Comparison of ENCODE assay signal across 7 mouse cellular contexts in genomic region chr2:71652261-71652801, GRCm38 (mm10).
DNase-seq lines count a peak whose midpoint lies in the region; ATAC-seq and TF ChIP-seq lines count a peak whose summit lies in the region.

No protein-coding gene starts in this region.

- 8% methylated on average over 9 of the region's 9 CpGs for WGBS in forebrain, embryonic 16.5 days
- 11% methylated on average over 9 of the region's 9 CpGs for WGBS in hindbrain, postnatal 0 days
- WGBS in limb, embryonic 10.5 days: 10% methylated on average over 9 of the region's 9 CpGs
- 9% methylated on average over 9 of the region's 9 CpGs for WGBS in midbrain, postnatal 0 days

- ATAC-seq in forebrain, embryonic 16.5 days: no peak
- peak; percentile 38 for ATAC-seq in hindbrain, postnatal 0 days
- ATAC-seq in midbrain, postnatal 0 days (ENCODE audit: low FRiP score): 0 out of 2 replicates have a peak, but pooled peaks have one; percentile 41
- no peak for ATAC-seq in erythroblast, adult 5-6 weeks (replicated peaks; ENCODE audit: low FRiP score, poor library complexity, severe bottlenecking)

- no peaks in the 10 kb centered on the region for H3K27me3 ChIP-seq in C2C12 (ENCODE audit: control insufficient read depth, insufficient read depth, insufficient read length)
- no peaks in the 10 kb centered on the region for H3K27me3 ChIP-seq in forebrain, embryonic 16.5 days (replicated peaks; ENCODE audit: control insufficient read depth, insufficient read depth, low read length)
- no peaks in the 10 kb centered on the region for H3K27me3 ChIP-seq in hindbrain, postnatal 0 days (ENCODE audit: insufficient read depth, low read length)
- H3K27me3 ChIP-seq in limb, embryonic 10.5 days (ENCODE audit: low read depth, poor library complexity, severe bottlenecking): no peaks in the 10 kb centered on the region
- no peaks in the 10 kb centered on the region for H3K27me3 ChIP-seq in midbrain, postnatal 0 days (ENCODE audit: insufficient read depth, low read length)

- H3K36me3 ChIP-seq in C2C12 (ENCODE audit: control insufficient read depth, insufficient read depth): no peaks in the 10 kb centered on the region
- H3K36me3 ChIP-seq in forebrain, embryonic 16.5 days (ENCODE audit: control insufficient read depth, insufficient read depth): no peaks in the 10 kb centered on the region
- H3K36me3 ChIP-seq in hindbrain, postnatal 0 days (ENCODE audit: insufficient read depth, low read length): no peaks in the 10 kb centered on the region
- H3K36me3 ChIP-seq in limb, embryonic 10.5 days: no peaks in the 10 kb centered on the region
- H3K36me3 ChIP-seq in midbrain, postnatal 0 days (ENCODE audit: insufficient read depth, low read length): no peaks in the 10 kb centered on the region

- peaks cover 32% of the 10 kb centered on the region for H3K4me1 ChIP-seq in forebrain, embryonic 16.5 days (replicated peaks; ENCODE audit: control insufficient read depth, insufficient read depth, low read length)
- peaks cover 6% of the 10 kb centered on the region for H3K4me1 ChIP-seq in hindbrain, postnatal 0 days (ENCODE audit: insufficient read depth, low read length)
- H3K4me1 ChIP-seq in limb, embryonic 10.5 days: peaks cover 41% of the 10 kb centered on the region
- peaks cover 15% of the 10 kb centered on the region for H3K4me1 ChIP-seq in midbrain, postnatal 0 days (ENCODE audit: insufficient read depth, low read length)

- no peaks in the 10 kb centered on the region for H3K9me3 ChIP-seq in forebrain, embryonic 16.5 days (ENCODE audit: control insufficient read depth, low read length)
- no peaks in the 10 kb centered on the region for H3K9me3 ChIP-seq in hindbrain, postnatal 0 days (ENCODE audit: low read length)
- H3K9me3 ChIP-seq in limb, embryonic 10.5 days (replicated peaks): no peaks in the 10 kb centered on the region
- no peaks in the 10 kb centered on the region for H3K9me3 ChIP-seq in midbrain, postnatal 0 days (ENCODE audit: low read length)

- 0 out of 2 replicates have a peak overlapping the region, but pooled peaks have one; percentile 7 for H3K4me2 ChIP-seq in forebrain, embryonic 16.5 days (ENCODE audit: low read length)
- no peak overlapping the region for H3K4me2 ChIP-seq in hindbrain, postnatal 0 days (ENCODE audit: low read depth, low read length)
- H3K4me2 ChIP-seq in midbrain, postnatal 0 days (ENCODE audit: low read depth, low read length, poor library complexity, severe bottlenecking): no peak overlapping the region

- peak overlapping the region; percentile 20; the same call in 1 of the 2 replicates for H3K27ac ChIP-seq in forebrain, embryonic 16.5 days (ENCODE audit: low read length)
- H3K27ac ChIP-seq in hindbrain, postnatal 0 days: peak overlapping the region; percentile 32; the same call in 1 of the 2 replicates
- no peak overlapping the region for H3K27ac ChIP-seq in limb, embryonic 10.5 days
- H3K27ac ChIP-seq in midbrain, postnatal 0 days (ENCODE audit: low read depth, low read length): peak overlapping the region; percentile 68

- no peaks in the 10 kb centered on the region for H3K79me2 ChIP-seq in C2C12 (ENCODE audit: control insufficient read depth, insufficient read depth)

- peak overlapping the region; percentile 8 for H3ac ChIP-seq in C2C12 (ENCODE audit: control insufficient read depth, insufficient read length, low read depth)

- H3K4me3 ChIP-seq in C2C12 (ENCODE audit: insufficient read depth, poor library complexity, severe bottlenecking): no peak overlapping the region
- no peak overlapping the region for H3K4me3 ChIP-seq in forebrain, embryonic 16.5 days (replicated peaks; ENCODE audit: low read length)
- no peak overlapping the region for H3K4me3 ChIP-seq in hindbrain, postnatal 0 days (ENCODE audit: low read length)
- peak overlapping the region; percentile 15; the same call in 1 of the 2 replicates for H3K4me3 ChIP-seq in limb, embryonic 10.5 days
- no peak overlapping the region for H3K4me3 ChIP-seq in midbrain, postnatal 0 days (ENCODE audit: low read depth, low read length)

- peak; percentile 90 for DNase-seq in NIH3T3 (ENCODE audit: low read depth)
- DNase-seq in hindbrain, postnatal 0 days (ENCODE audit: low spot score): peak; percentile 74
- DNase-seq in limb, embryonic 10.5 days (ENCODE audit: low spot score): peak; percentile 52
- peak; percentile 77 for DNase-seq in midbrain, postnatal 0 days (ENCODE audit: low spot score)

- H3K79me3 ChIP-seq in C2C12 (ENCODE audit: low read depth): no peaks in the 10 kb centered on the region

- no peak overlapping the region for H3K9ac ChIP-seq in forebrain, embryonic 16.5 days (replicated peaks; ENCODE audit: low read depth, low read length)
- H3K9ac ChIP-seq in hindbrain, postnatal 0 days (replicated peaks; ENCODE audit: low read length): 0 out of 2 replicates have a peak overlapping the region, but pooled peaks have one; percentile 24
- no peak overlapping the region for H3K9ac ChIP-seq in midbrain, postnatal 0 days (replicated peaks; ENCODE audit: low read length, poor library complexity, severe bottlenecking)

- peak; percentile 17 for TF ChIP-seq CTCF in C2C12 (IDR thresholded peaks at IDR 0.05; ENCODE audit: control insufficient read depth, insufficient read depth, insufficient read length)
- TF ChIP-seq CTCF in hindbrain, postnatal 0 days (IDR thresholded peaks at IDR 0.05; ENCODE audit: low read depth): peak; percentile 64
- TF ChIP-seq CTCF in midbrain, postnatal 0 days (IDR thresholded peaks at IDR 0.05): peak; percentile 68

TF ChIP-seq in C2C12, 6 proteins besides CTCF, POLR2A, EP300 and RAD21:
- peak; percentile 39 for TF ChIP-seq MAX (IDR thresholded peaks at IDR 0.05)
- TF ChIP-seq FOSL1 (IDR thresholded peaks at IDR 0.05; ENCODE audit: insufficient read depth, low read length, poor library complexity, severe bottlenecking): peak; percentile 16
- TF ChIP-seq MYOG (IDR thresholded peaks at IDR 0.05; ENCODE audit: control insufficient read depth, extremely low read depth, insufficient read length): no peak
- no peak for TF ChIP-seq CEBPB (IDR thresholded peaks at IDR 0.05; ENCODE audit: low read depth)
- TF ChIP-seq USF1 (IDR thresholded peaks at IDR 0.05; ENCODE audit: low read depth): no peak
- peak; percentile 30 for TF ChIP-seq MYOD1 (IDR thresholded peaks at IDR 0.05; ENCODE audit: control insufficient read depth, insufficient read length, low read depth)

Comparison
In these comparisons a context has a peak if more than half of its experiments do, and no peak if none do; other contexts are left out.
1. CTCF ChIP-seq: peak in every context shown above with its lines; median percentile 68 in midbrain, postnatal 0 days; 64 in hindbrain, postnatal 0 days; 17 in C2C12.
2. ATAC-seq: peak in hindbrain, postnatal 0 days (single experiment) and midbrain, postnatal 0 days (single experiment); none in forebrain, embryonic 16.5 days (single experiment) and erythroblast, adult 5-6 weeks (single experiment).
3. Peak in every context shown above with its lines, with median percentiles within 50 percentile points of each other: DNase-seq.